Comparison of ENCODE assay signal across 8 mouse cellular contexts in genomic region chr17:86732024-86732423, GRCm38 (mm10). TPM values are rescaled to one million over a fixed set of nuclear protein-coding genes. Genes with fewer than 3 reads are reported as not detected.
A peak's percentile ranks its signal among the peaks of the same experiment; 100 is the strongest.
DNase-seq lines count a peak whose midpoint lies in the region; ATAC-seq lines count a peak whose summit lies in the region.

No protein-coding gene starts in this region.

- H3K9ac ChIP-seq in embryonic facial prominence, embryonic 12.5 days, result no peak overlapping the region
- H3K9ac ChIP-seq in heart, embryonic 13.5 days, result 0 out of 2 replicates have a peak overlapping the region, but pooled peaks have one; percentile 5
- H3K9ac ChIP-seq in kidney, embryonic 15.5 days, result no peak overlapping the region
- no peak overlapping the region for H3K9ac ChIP-seq in liver, embryonic 16.5 days (ENCODE audit: low read depth, low read length)

- H3K4me3 ChIP-seq in embryonic facial prominence, embryonic 12.5 days, result no peak overlapping the region
- H3K4me3 ChIP-seq in heart, embryonic 13.5 days, result peak overlapping the region; percentile 18; the same call in 1 of the 2 replicates
- H3K4me3 ChIP-seq in kidney, embryonic 15.5 days (replicated peaks), result no peak overlapping the region
- H3K4me3 ChIP-seq in liver, embryonic 16.5 days (ENCODE audit: low read depth, low read length), result no peak overlapping the region

- 0 out of 2 replicates have a peak, but pooled peaks cover 4% of the 10 kb centered on the region for H3K27me3 ChIP-seq in embryonic facial prominence, embryonic 12.5 days
- H3K27me3 ChIP-seq in heart, embryonic 13.5 days (replicated peaks), result no peaks in the 10 kb centered on the region
- H3K27me3 ChIP-seq in kidney, embryonic 15.5 days, result no peaks in the 10 kb centered on the region
- H3K27me3 ChIP-seq in liver, embryonic 16.5 days (ENCODE audit: control insufficient read depth, insufficient read depth, low read depth, low read length), result no peaks in the 10 kb centered on the region

- no peaks in the 10 kb centered on the region for H3K9me3 ChIP-seq in embryonic facial prominence, embryonic 12.5 days
- no peaks in the 10 kb centered on the region for H3K9me3 ChIP-seq in heart, embryonic 13.5 days
- H3K9me3 ChIP-seq in kidney, embryonic 15.5 days (replicated peaks), result no peaks in the 10 kb centered on the region
- H3K9me3 ChIP-seq in liver, embryonic 16.5 days (replicated peaks; ENCODE audit: control insufficient read depth, low read length), result no peaks in the 10 kb centered on the region

- H3K4me1 ChIP-seq in embryonic facial prominence, embryonic 12.5 days, result no peaks in the 10 kb centered on the region
- peaks cover 6% of the 10 kb centered on the region for H3K4me1 ChIP-seq in heart, embryonic 13.5 days
- peaks cover 9% of the 10 kb centered on the region for H3K4me1 ChIP-seq in kidney, embryonic 15.5 days
- no peaks in the 10 kb centered on the region; the same call in none of the 2 replicates for H3K4me1 ChIP-seq in liver, embryonic 16.5 days (ENCODE audit: control insufficient read depth, low read depth, low read length)

- ATAC-seq in embryonic facial prominence, embryonic 12.5 days (ENCODE audit: insufficient number of reproducible peaks, insufficient read depth, low FRiP score, low TSS enrichment), result no peak
- peak; percentile 70 for ATAC-seq in heart, embryonic 13.5 days (ENCODE audit: extremely low read depth, insufficient number of reproducible peaks, low FRiP score, low TSS enrichment)
- ATAC-seq in kidney, embryonic 15.5 days (replicated peaks; ENCODE audit: low FRiP score), result peak; percentile 83; the same call in 1 of the 2 replicates
- ATAC-seq in liver, embryonic 16.5 days (ENCODE audit: low read depth), result peak; percentile 77

- no peaks in the 10 kb centered on the region for H3K36me3 ChIP-seq in embryonic facial prominence, embryonic 12.5 days
- no peaks in the 10 kb centered on the region for H3K36me3 ChIP-seq in heart, embryonic 13.5 days
- no peaks in the 10 kb centered on the region for H3K36me3 ChIP-seq in kidney, embryonic 15.5 days
- H3K36me3 ChIP-seq in liver, embryonic 16.5 days (ENCODE audit: control insufficient read depth, insufficient read depth), result no peaks in the 10 kb centered on the region

- DNase-seq in 3T3-L1 (ENCODE audit: low read depth, low spot score) (peak; percentile 13), ZHBTc4 (ENCODE audit: low read depth, low spot score) (peak; percentile 88)
- peak; percentile 53 to 66 for DNase-seq in natural killer cell, adult 2 months (ENCODE audit: low spot score in 2 of 2)
- peak; percentile 31 for DNase-seq in testis, postnatal 14 days (ENCODE audit: low spot score)

- H3K27ac ChIP-seq in embryonic facial prominence, embryonic 12.5 days, result no peak overlapping the region
- H3K27ac ChIP-seq in heart, embryonic 13.5 days (replicated peaks), result no peak overlapping the region; the same call in 1 of the 2 replicates
- peak overlapping the region; percentile 54; the same call in 1 of the 2 replicates for H3K27ac ChIP-seq in kidney, embryonic 15.5 days
- H3K27ac ChIP-seq in liver, embryonic 16.5 days (ENCODE audit: low read length), result no peak overlapping the region

- H3K4me2 ChIP-seq in embryonic facial prominence, embryonic 12.5 days (replicated peaks), result 0 out of 2 replicates have a peak overlapping the region, but pooled peaks have one; percentile 21
- peak overlapping the region; percentile 55 for H3K4me2 ChIP-seq in heart, embryonic 13.5 days
- H3K4me2 ChIP-seq in kidney, embryonic 15.5 days, result peak overlapping the region; percentile 44
- peak overlapping the region; percentile 30; the same call in 1 of the 2 replicates for H3K4me2 ChIP-seq in liver, embryonic 16.5 days (ENCODE audit: low read depth, low read length)

- WGBS in embryonic facial prominence, embryonic 12.5 days, result 4% methylated on average over 11 of the region's 11 CpGs
- WGBS in heart, embryonic 13.5 days, result 6% methylated on average over 11 of the region's 11 CpGs
- WGBS in kidney, embryonic 15.5 days, result 7% methylated on average over 11 of the region's 11 CpGs
- WGBS in liver, embryonic 16.5 days (ENCODE audit: insufficient replicate concordance), result 4% methylated on average over 11 of the region's 11 CpGs

RNA-seq across cellular contexts. Expression of gene Epas1, which starts 21.5 kb away (rescaled TPM):
- 2.9 and 3.1 TPM in 2 replicates for polyA plus RNA-seq in embryonic facial prominence, embryonic 12.5 days (2016; fragmentation: Nextera tagmentation; extraction: Ambion mirVana)
- polyA plus RNA-seq in heart, embryonic 13.5 days (2015; fragmentation: Nextera tagmentation; extraction: Ambion mirVana), result 5.1 and 5.6 TPM in 2 replicates
- polyA plus RNA-seq in kidney, embryonic 15.5 days (2015; fragmentation: Nextera tagmentation; extraction: Ambion mirVana), result 8.4 and 9.5 TPM in 2 replicates
- polyA plus RNA-seq in liver, embryonic 16.5 days (2015; fragmentation: Nextera tagmentation; extraction: Ambion mirVana), result 2.7 and 4.0 TPM in 2 replicates

Comparison
In these comparisons a context has a peak if more than half of its experiments do, and no peak if none do; other contexts are left out.
1. DNase-seq: peak in every context shown above with its lines; median percentile 88 in ZHBTc4; 60 in natural killer cell, adult 2 months; 31 in testis, postnatal 14 days; 13 in 3T3-L1.